Mouse (Mus musculus) lung, adult 2 months (tissue): ENCODE data around the gene Gstm4. TPM values are rescaled to one million over a fixed set of nuclear protein-coding genes. Genes with fewer than 3 reads are reported as not detected.

ENCODE experiments used
- DNase-seq: peaks from one replicate; pipeline ENCODE4 v3.0.0; 2022
- H3K4me1 ChIP-seq: fragments of 200-500 bp; 2 replicates; pipeline ENCODE4 v1.6.1; 2011; ENCODE audit warnings: low read length; ENCODE audit not compliant: control insufficient read depth, insufficient read depth
- H3K4me3 ChIP-seq: fragments of 200-500 bp; replicated peaks from 2 replicates; pipeline ENCODE3; 2011; ENCODE audit warnings: low read depth, mild to moderate bottlenecking, control low read depth, low read length; ENCODE audit errors: extremely low read depth
- CTCF ChIP-seq: fragments of 200-500 bp; IDR thresholded peaks from 2 replicates; pipeline ENCODE4 v1.5.1; 2011; ENCODE audit warnings: mild to moderate bottlenecking, low read length, control low read depth; ENCODE audit not compliant: insufficient read depth
- POLR2A ChIP-seq: fragments of 200-500 bp; IDR thresholded peaks from 2 replicates; pipeline ENCODE4 v1.6.1; 2011; ENCODE audit warnings: low read depth, mild to moderate bottlenecking, control low read depth, low read length, borderline replicate concordance; ENCODE audit errors: extremely low read depth
- WGBS: fragments of 180-500 bp; shearing (Covaris S2); methylation state at CpG from one replicate; pipeline ENCODE4 v1.1.7; 2018; 5-methylcytosine and 5-hydroxymethylcytosine counted together
- polyA plus RNA-seq: library from polyadenylated mRNA; depleted of rRNA; stranded (reverse); fragments of >200 nt; gene quantifications from 2 replicates; pipeline ENCODE4 v1.2.3, GENCODE M21; 2012

Gene Gstm4
- polyA plus RNA-seq, 1 experiment, result 17.9 TPM

- no peaks in the 10 kb centered on the region for H3K4me1 ChIP-seq
These were observed 28.4 kb upstream of the Gstm4 start for GRCm38 (mm10) chr3:108072983-108073569.

GRCm38 (mm10) chr3:108070295-108071293 lies 25.9 kb upstream of the Gstm4 start:
- TF ChIP-seq CTCF (peak; percentile 77), POLR2A (no peak)
- WGBS, result 56% methylated on average over 10 of the region's 10 CpGs
- Histone ChIP-seq H3K4me1 (no peaks in the 10 kb centered on the region), H3K4me3 (no peak overlapping the region)
- peak; percentile 75 for DNase-seq

More at GRCm38 (mm10) chr3:108072983-108073569, 28.4 kb upstream of the Gstm4 start:
- H3K4me3 ChIP-seq, result no peak overlapping the region
- no peak for TF ChIP-seq CTCF
- no peak for TF ChIP-seq POLR2A
- WGBS, result 74% methylated on average over 10 of the region's 10 CpGs
- DNase-seq, result no peak

- no peak for DNase-seq
- H3K4me3 ChIP-seq, result no peak overlapping the region
- no peaks in the 10 kb centered on the region for H3K4me1 ChIP-seq
- TF ChIP-seq CTCF, result no peak
- TF ChIP-seq POLR2A, result no peak
- 65% methylated on average over 13 of the region's 13 CpGs for WGBS
These were observed 24.7 kb upstream of the Gstm4 start for GRCm38 (mm10) chr3:108069231-108069870.

GRCm38 (mm10) chr3:108068826-108069225 lies 24.1 kb upstream of the Gstm4 start:
- Histone ChIP-seq H3K4me1 (no peaks in the 10 kb centered on the region), H3K4me3 (no peak overlapping the region)
- DNase-seq, result no peak
- WGBS, result 10% methylated on average over 1 of the region's 1 CpGs
- TF ChIP-seq CTCF, result no peak
- TF ChIP-seq POLR2A, result no peak

- TF ChIP-seq POLR2A (no peak), CTCF (no peak)
- no peak for DNase-seq
- 56% methylated on average over 6 of the region's 6 CpGs for WGBS
- no peaks in the 10 kb centered on the region for H3K4me1 ChIP-seq
- H3K4me3 ChIP-seq, result no peak overlapping the region
These were observed 22.8 kb upstream of the Gstm4 start for GRCm38 (mm10) chr3:108067370-108067934.

- WGBS, result 67% methylated on average over 9 of the region's 9 CpGs
- TF ChIP-seq CTCF (no peak), POLR2A (no peak)
- no peak overlapping the region for H3K4me3 ChIP-seq
- no peaks in the 10 kb centered on the region for H3K4me1 ChIP-seq
- no peak for DNase-seq
These were observed 20.9 kb upstream of the Gstm4 start for GRCm38 (mm10) chr3:108065551-108065950.

GRCm38 (mm10) chr3:108064672-108065071 lies 20.0 kb upstream of the Gstm4 start:
- H3K4me3 ChIP-seq, result no peak overlapping the region
- no peak for DNase-seq
- TF ChIP-seq CTCF (no peak), POLR2A (no peak)
- WGBS, result 71% methylated on average over 4 of the region's 4 CpGs
- H3K4me1 ChIP-seq, result no peaks in the 10 kb centered on the region

- no peaks in the 10 kb centered on the region for H3K4me1 ChIP-seq
- no peak overlapping the region for H3K4me3 ChIP-seq
- DNase-seq, result no peak
- no peak for TF ChIP-seq POLR2A
- no peak for TF ChIP-seq CTCF
- WGBS, result 78% methylated on average over 8 of the region's 8 CpGs
These were observed 18.0 kb upstream of the Gstm4 start for GRCm38 (mm10) chr3:108062648-108063047.

- DNase-seq, result peak; percentile 38
- Histone ChIP-seq H3K4me3 (no peak overlapping the region), H3K4me1 (no peaks in the 10 kb centered on the region)
- 7% methylated on average over 7 of the region's 7 CpGs for WGBS
- TF ChIP-seq CTCF, result peak; percentile 34; the same call in 1 of the 2 replicates
- no peak for TF ChIP-seq POLR2A
These were observed 16.7 kb upstream of the Gstm4 start for GRCm38 (mm10) chr3:108061420-108061819.
